In genomic region chr5:147355788-147356187, GRCm38 (mm10) we compare ENCODE assay signal across 38 mouse cellular contexts. TPM values are rescaled to one million over a fixed set of nuclear protein-coding genes. Genes with fewer than 3 reads are reported as not detected.
"Had no signal": no experiment of that assay in that cellular context is flagged by ENCODE, and none has a peak within 500 bp of the region (broad histone marks: within the 10 kb centered on the region; RNA-seq: fewer than 3 reads in every experiment).

No protein-coding gene starts in this region.

- H3K27me3 ChIP-seq: embryonic facial prominence, embryonic 12.5 days; embryonic facial prominence, embryonic 13.5 days; embryonic facial prominence, embryonic 15.5 days; forebrain, embryonic 12.5 days; forebrain, embryonic 13.5 days; forebrain, embryonic 15.5 days had no signal

- H3K4me3 ChIP-seq: embryonic facial prominence, embryonic 10.5 days; embryonic facial prominence, embryonic 12.5 days; embryonic facial prominence, embryonic 13.5 days; embryonic facial prominence, embryonic 15.5 days; erythroblast, embryonic 14.5 days; forebrain, embryonic 10.5 days; forebrain, embryonic 12.5 days; forebrain, embryonic 13.5 days; forebrain, embryonic 15.5 days; gastrocnemius, adult 2 months; heart, adult 2 months had no signal

- ATAC-seq: forebrain, embryonic 13.5 days; forebrain, embryonic 14.5 days; forebrain, embryonic 15.5 days; forebrain, embryonic 16.5 days; forebrain, postnatal 0 days had no signal

- H3K27ac ChIP-seq: embryonic facial prominence, embryonic 10.5 days; embryonic facial prominence, embryonic 12.5 days; embryonic facial prominence, embryonic 13.5 days; embryonic facial prominence, embryonic 15.5 days; forebrain, embryonic 10.5 days; forebrain, embryonic 12.5 days; forebrain, embryonic 13.5 days; forebrain, embryonic 15.5 days; gastrocnemius, adult 2 months; heart, adult 2 months had no signal

- DNase-seq: cerebellum, adult 8-10 months; cerebellum, adult 9-10 months; cerebellum, adult 9-11 months; cerebellum, postnatal 10 days; cerebellum, postnatal 14 days; cerebellum, postnatal 25 days; cerebellum, postnatal 36 days; embryo, embryonic 11 days; forebrain, postnatal 0 days; gastrocnemius, adult 2 months; gastrocnemius, postnatal 10 days; gastrocnemius, postnatal 14 days; gastrocnemius, postnatal 25 days; gastrocnemius, postnatal 36 days; heart, adult 18-20 months; heart, adult 2 months had no signal

RNA-seq across cellular contexts. Expression of gene Urad, which starts 33.5 kb away (rescaled TPM):
- total RNA-seq: common myeloid progenitor, adult 5-6 weeks; forebrain, postnatal 0 days; gastrocnemius, adult 18-20 months; gastrocnemius, adult 2 months; gastrocnemius, adult 8-10 months; gastrocnemius, postnatal 10 days; gastrocnemius, postnatal 14 days; gastrocnemius, postnatal 25 days; gastrocnemius, postnatal 36 days; gastrocnemius, postnatal 4 days; granulocyte monocyte progenitor cell, adult 5-6 weeks; heart, adult 18-20 months; heart, adult 2 months had no signal
- polyA plus RNA-seq: cortical plate, adult 2 months; embryonic facial prominence, embryonic 10.5 days; embryonic facial prominence, embryonic 11.5 days; embryonic facial prominence, embryonic 12.5 days; embryonic facial prominence, embryonic 13.5 days; embryonic facial prominence, embryonic 14.5 days; embryonic facial prominence, embryonic 15.5 days; erythroblast, embryonic 14.5 days; forebrain, embryonic 10.5 days; forebrain, embryonic 11.5 days; forebrain, embryonic 12.5 days; forebrain, embryonic 13.5 days; forebrain, embryonic 14.5 days; forebrain, embryonic 15.5 days; forebrain, embryonic 16.5 days; forebrain, postnatal 0 days; frontal cortex, adult 2 months; gonadal fat pad, adult 2 months; heart, adult 2 months had no signal

RNA-seq across cellular contexts. Expression of gene Flt3, which starts 44.5 kb away (rescaled TPM):
- total RNA-seq: gastrocnemius, adult 2 months; gastrocnemius, adult 8-10 months; gastrocnemius, postnatal 14 days; gastrocnemius, postnatal 25 days; gastrocnemius, postnatal 4 days had no signal
- polyA plus RNA-seq: forebrain, embryonic 10.5 days had no signal

RNA-seq across cellular contexts. Expression of gene Cdx2, which starts 48.7 kb away (rescaled TPM):
- total RNA-seq: common myeloid progenitor, adult 5-6 weeks; forebrain, postnatal 0 days; gastrocnemius, adult 18-20 months; gastrocnemius, adult 2 months; gastrocnemius, adult 8-10 months; gastrocnemius, postnatal 10 days; gastrocnemius, postnatal 14 days; gastrocnemius, postnatal 25 days; gastrocnemius, postnatal 36 days; gastrocnemius, postnatal 4 days; granulocyte monocyte progenitor cell, adult 5-6 weeks; heart, adult 18-20 months; heart, adult 2 months had no signal
- polyA plus RNA-seq: cortical plate, adult 2 months; embryonic facial prominence, embryonic 10.5 days; embryonic facial prominence, embryonic 11.5 days; embryonic facial prominence, embryonic 12.5 days; embryonic facial prominence, embryonic 13.5 days; embryonic facial prominence, embryonic 14.5 days; embryonic facial prominence, embryonic 15.5 days; forebrain, embryonic 10.5 days; forebrain, embryonic 11.5 days; forebrain, embryonic 12.5 days; forebrain, embryonic 13.5 days; forebrain, embryonic 14.5 days; forebrain, embryonic 15.5 days; forebrain, embryonic 16.5 days; forebrain, postnatal 0 days; heart, adult 2 months had no signal
